Mouse (Mus musculus): ENCODE measurements around the gene Arhgap30. TPM values are rescaled to one million over a fixed set of nuclear protein-coding genes. Genes with fewer than 3 reads are reported as not detected.

Gene Arhgap30
- polyA plus RNA-seq, 2 experiments = 2.5 TPM

GRCm38 (mm10) chr1:171365934-171366333 lies 22.8 kb upstream of the Arhgap30 start:
- Histone ChIP-seq H3K4me3 (replicated peaks; ENCODE audit: low read length) (no peak overlapping the region), H3K4me2 (replicated peaks; ENCODE audit: low read depth, low read length, severe bottlenecking) (no peak overlapping the region), H3K9ac (ENCODE audit: low read depth, low read length, severe bottlenecking) (no peak overlapping the region), H3K9me3 (ENCODE audit: control insufficient read depth, low read length) (no peaks in the 10 kb centered on the region), H3K36me3 (ENCODE audit: control insufficient read depth, insufficient read depth, low read length) (no peaks in the 10 kb centered on the region), H3K27me3 (ENCODE audit: control insufficient read depth, insufficient read depth, low read length) (peaks cover 9% of the 10 kb centered on the region; the same call in 1 of the 2 replicates), H3K27ac (replicated peaks; ENCODE audit: low read depth, low read length) (no peak overlapping the region), H3K4me1 (ENCODE audit: control insufficient read depth, insufficient read depth, low read length) (peaks cover 7% of the 10 kb centered on the region; the same call in 1 of the 2 replicates)
- DNase-seq (ENCODE audit: low spot score) = no peak
- no peak for ATAC-seq (ENCODE audit: low FRiP score, low read depth)
- WGBS = 70% methylated on average over 7 of the region's 7 CpGs
- TF ChIP-seq POLR2A (IDR thresholded peaks at IDR 0.05; ENCODE audit: borderline replicate concordance, extremely low read depth, insufficient read depth, insufficient read length) = no peak

GRCm38 (mm10) chr1:171369845-171370556 lies 18.8 kb upstream of the Arhgap30 start, which contains the start of gene Nectin4:
Gene Nectin4, plus strand, starts transcription at chr1:171370099.
- DNase-seq (ENCODE audit: low spot score) (no peak), ATAC-seq (ENCODE audit: low FRiP score, low read depth) (no peak)
- no peak for TF ChIP-seq POLR2A (IDR thresholded peaks at IDR 0.05; ENCODE audit: borderline replicate concordance, extremely low read depth, insufficient read depth, insufficient read length)
- H3K4me3 ChIP-seq (replicated peaks; ENCODE audit: low read length) = peak within 1 kb of the TSS; percentile 15; the same call in 1 of the 2 replicates
- 33% methylated on average over 19 of the region's 20 CpGs for WGBS
- H3K27me3 ChIP-seq (ENCODE audit: control insufficient read depth, insufficient read depth, low read length) = peaks cover 17% of the 10 kb centered on the region
- no peak within 1 kb of the TSS for H3K27ac ChIP-seq (replicated peaks; ENCODE audit: low read depth, low read length)
- H3K9ac ChIP-seq (ENCODE audit: low read depth, low read length, severe bottlenecking) = no peak within 1 kb of the TSS
- H3K9me3 ChIP-seq (ENCODE audit: control insufficient read depth, low read length) = no peaks in the 10 kb centered on the region
- H3K4me2 ChIP-seq (replicated peaks; ENCODE audit: low read depth, low read length, severe bottlenecking) = peak within 1 kb of the TSS; percentile 21; the same call in 1 of the 2 replicates
- no peaks in the 10 kb centered on the region for H3K36me3 ChIP-seq (ENCODE audit: control insufficient read depth, insufficient read depth, low read length)
- no peaks in the 10 kb centered on the region for H3K4me1 ChIP-seq (ENCODE audit: control insufficient read depth, insufficient read depth, low read length)

- Histone ChIP-seq H3K9me3 (ENCODE audit: control insufficient read depth, low read length) (no peaks in the 10 kb centered on the region), H3K4me3 (replicated peaks; ENCODE audit: low read length) (no peak overlapping the region), H3K27ac (replicated peaks; ENCODE audit: low read depth, low read length) (no peak overlapping the region), H3K9ac (ENCODE audit: low read depth, low read length, severe bottlenecking) (no peak overlapping the region), H3K36me3 (ENCODE audit: control insufficient read depth, insufficient read depth, low read length) (no peaks in the 10 kb centered on the region), H3K4me1 (ENCODE audit: control insufficient read depth, insufficient read depth, low read length) (no peaks in the 10 kb centered on the region), H3K27me3 (ENCODE audit: control insufficient read depth, insufficient read depth, low read length) (peaks cover 17% of the 10 kb centered on the region), H3K4me2 (replicated peaks; ENCODE audit: low read depth, low read length, severe bottlenecking) (no peak overlapping the region)
- 53% methylated on average over 3 of the region's 3 CpGs for WGBS
- no peak for TF ChIP-seq POLR2A (IDR thresholded peaks at IDR 0.05; ENCODE audit: borderline replicate concordance, extremely low read depth, insufficient read depth, insufficient read length)
- ATAC-seq (ENCODE audit: low FRiP score, low read depth) (no peak), DNase-seq (ENCODE audit: low spot score) (no peak)
Measured at GRCm38 (mm10) chr1:171372880-171373279, 15.9 kb upstream of the Arhgap30 start.

- Histone ChIP-seq H3K9ac (ENCODE audit: low read depth, low read length, severe bottlenecking) (peak overlapping the region; percentile 36; the same call in 1 of the 2 replicates), H3K9me3 (ENCODE audit: control insufficient read depth, low read length) (no peaks in the 10 kb centered on the region), H3K27ac (replicated peaks; ENCODE audit: low read depth, low read length) (no peak overlapping the region), H3K4me3 (replicated peaks; ENCODE audit: low read length) (no peak overlapping the region), H3K36me3 (ENCODE audit: control insufficient read depth, insufficient read depth, low read length) (no peaks in the 10 kb centered on the region), H3K27me3 (ENCODE audit: control insufficient read depth, insufficient read depth, low read length) (peaks cover 17% of the 10 kb centered on the region), H3K4me2 (replicated peaks; ENCODE audit: low read depth, low read length, severe bottlenecking) (0 out of 2 replicates have a peak overlapping the region, but pooled peaks have one; percentile 8), H3K4me1 (ENCODE audit: control insufficient read depth, insufficient read depth, low read length) (no peaks in the 10 kb centered on the region)
- WGBS = 0% methylated on average over 4 of the region's 4 CpGs
- TF ChIP-seq POLR2A (IDR thresholded peaks at IDR 0.05; ENCODE audit: borderline replicate concordance, extremely low read depth, insufficient read depth, insufficient read length) = no peak
- ATAC-seq (ENCODE audit: low FRiP score, low read depth) = peak; percentile 54
- DNase-seq (ENCODE audit: low spot score) = no peak
Measured at GRCm38 (mm10) chr1:171373946-171374345, 14.8 kb upstream of the Arhgap30 start.

GRCm38 (mm10) chr1:171375646-171376097 lies 13.1 kb upstream of the Arhgap30 start:
- Histone ChIP-seq H3K9me3 (ENCODE audit: control insufficient read depth, low read length) (no peaks in the 10 kb centered on the region), H3K4me1 (ENCODE audit: control insufficient read depth, insufficient read depth, low read length) (peaks cover 3% of the 10 kb centered on the region; the same call in 1 of the 2 replicates), H3K27ac (replicated peaks; ENCODE audit: low read depth, low read length) (no peak overlapping the region), H3K4me3 (replicated peaks; ENCODE audit: low read length) (no peak overlapping the region), H3K9ac (ENCODE audit: low read depth, low read length, severe bottlenecking) (no peak overlapping the region), H3K4me2 (replicated peaks; ENCODE audit: low read depth, low read length, severe bottlenecking) (no peak overlapping the region), H3K36me3 (ENCODE audit: control insufficient read depth, insufficient read depth, low read length) (no peaks in the 10 kb centered on the region), H3K27me3 (ENCODE audit: control insufficient read depth, insufficient read depth, low read length) (peaks cover 24% of the 10 kb centered on the region)
- DNase-seq (ENCODE audit: low spot score) = no peak
- 40% methylated on average over 8 of the region's 9 CpGs for WGBS
- no peak for TF ChIP-seq POLR2A (IDR thresholded peaks at IDR 0.05; ENCODE audit: borderline replicate concordance, extremely low read depth, insufficient read depth, insufficient read length)
- no peak for ATAC-seq (ENCODE audit: low FRiP score, low read depth)

Measured in limb, embryonic 14.5 days (tissue).